Mouse (Mus musculus) hindbrain, embryonic 11.5 days (tissue): Measurements from ENCODE around the gene Tank. TPM values are rescaled to one million over a fixed set of nuclear protein-coding genes. Genes with fewer than 3 reads are reported as not detected.

Source experiments
- ATAC-seq: fragments of 200-750 bp; cut with Nextera tagmentation; 2 replicates; pipeline ENCODE4 v1.8.0; 2017; ENCODE audit warnings: mild to moderate bottlenecking, moderate TSS enrichment, moderate library complexity; ENCODE audit not compliant: low FRiP score
- DNase-seq: peaks from one replicate; pipeline ENCODE4 v3.0.0-alpha.2; 2015; ENCODE audit warnings: low spot score
- H3K27ac ChIP-seq: fragments of 300-500 bp; sonication (generic); 2 replicates; pipeline ENCODE4 v1.5.1; 2014; ENCODE audit warnings: mild to moderate bottlenecking, low read depth, low read length
- H3K27me3 ChIP-seq: fragments of 300-500 bp; sonication (generic); 2 replicates; pipeline ENCODE4 v1.6.1; 2014; ENCODE audit warnings: mild to moderate bottlenecking, low read length, moderate library complexity, mixed read lengths; ENCODE audit not compliant: control insufficient read depth, insufficient read depth
- H3K36me3 ChIP-seq: fragments of 300-500 bp; sonication (generic); 2 replicates; pipeline ENCODE4 v1.6.1; 2014; ENCODE audit warnings: mild to moderate bottlenecking, low read length, moderate library complexity, mixed read lengths; ENCODE audit not compliant: control insufficient read depth, insufficient read depth
- H3K4me1 ChIP-seq: fragments of 300-500 bp; sonication (generic); replicated peaks from 2 replicates; pipeline ENCODE4 v1.6.1; 2014; ENCODE audit warnings: low read length, mixed read lengths; ENCODE audit not compliant: control insufficient read depth, insufficient read depth
- H3K4me2 ChIP-seq: fragments of 300-500 bp; sonication (generic); replicated peaks from 2 replicates; pipeline ENCODE4 v1.6.1; 2014; ENCODE audit warnings: mild to moderate bottlenecking, low read depth, low read length
- H3K4me3 ChIP-seq: fragments of 300-500 bp; sonication (generic); 2 replicates; pipeline ENCODE4 v1.5.1; 2014; ENCODE audit warnings: low read depth, low read length
- H3K9ac ChIP-seq: fragments of 300-500 bp; sonication (generic); 2 replicates; pipeline ENCODE4 v1.6.1; 2014; ENCODE audit warnings: low read depth, low read length
- H3K9me3 ChIP-seq: fragments of 300-500 bp; sonication (generic); 2 replicates; pipeline ENCODE4 v1.6.1; 2016; ENCODE audit warnings: low read length; ENCODE audit not compliant: control insufficient read depth
- WGBS: fragments of 180-500 bp; shearing (Covaris S2); extraction: QIAGEN DNeasy Blood & Tissue Kit; methylation state at CpG from one replicate; pipeline ENCODE4 v1.1.7; 2014; 5-methylcytosine and 5-hydroxymethylcytosine counted together
- polyA plus RNA-seq: library from polyadenylated mRNA; unstranded; fragments of >200 nt; fragmentation: Nextera tagmentation; extraction: Ambion mirVana; gene quantifications from 2 replicates; pipeline ENCODE4 v1.2.1, GENCODE M21; 2014

The Tank gene
- polyA plus RNA-seq, 1 experiment from 2014 or later = 35.8 TPM

GRCm38 (mm10) chr2:61623996-61624395 is 45.6 kb downstream of the Tank start:
- Histone ChIP-seq H3K4me2 (no peak overlapping the region), H3K9ac (no peak overlapping the region), H3K27me3 (no peaks in the 10 kb centered on the region), H3K9me3 (no peaks in the 10 kb centered on the region), H3K4me1 (no peaks in the 10 kb centered on the region), H3K27ac (no peak overlapping the region), H3K4me3 (no peak overlapping the region), H3K36me3 (no peaks in the 10 kb centered on the region)
- DNase-seq (no peak), ATAC-seq (no peak)

- Histone ChIP-seq H3K27me3 (no peaks in the 10 kb centered on the region), H3K27ac (no peak overlapping the region), H3K4me1 (no peaks in the 10 kb centered on the region), H3K4me3 (no peak overlapping the region), H3K9ac (no peak overlapping the region), H3K9me3 (no peaks in the 10 kb centered on the region), H3K4me2 (no peak overlapping the region), H3K36me3 (no peaks in the 10 kb centered on the region)
- DNase-seq (no peak), ATAC-seq (no peak)
- WGBS = 71% methylated on average over 3 of the region's 3 CpGs
These were observed 52.6 kb downstream of the Tank start for GRCm38 (mm10) chr2:61630864-61631555.

DNA sequence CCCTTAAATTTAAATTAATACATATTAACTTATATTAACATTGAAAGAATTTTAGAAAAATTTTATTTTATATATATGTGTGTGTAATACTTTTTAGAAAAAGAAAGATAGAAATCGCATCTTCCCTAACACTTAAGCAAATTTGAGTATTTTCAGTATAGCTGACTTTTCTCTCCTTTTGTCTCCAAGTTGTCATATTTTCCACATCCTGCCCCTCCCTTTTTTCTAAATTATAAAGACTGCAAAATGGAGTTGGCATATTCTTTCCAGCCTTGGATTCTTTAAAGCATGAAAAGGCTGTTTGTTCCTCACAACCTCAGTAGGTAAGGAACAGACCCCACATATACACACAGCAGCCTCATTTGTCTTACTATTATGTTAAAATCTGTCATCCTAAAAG is 56.7 kb downstream of the Tank start:
- no peak overlapping the region for H3K4me2 ChIP-seq
- no peak for ATAC-seq
- H3K27me3 ChIP-seq = no peaks in the 10 kb centered on the region
- no peak overlapping the region for H3K9ac ChIP-seq
- no peak overlapping the region for H3K4me3 ChIP-seq
- H3K9me3 ChIP-seq = no peaks in the 10 kb centered on the region
- H3K36me3 ChIP-seq = no peaks in the 10 kb centered on the region
- no peak for DNase-seq
- no peak overlapping the region for H3K27ac ChIP-seq
- WGBS = 92% methylated on average over 1 of the region's 1 CpGs
- H3K4me1 ChIP-seq = no peaks in the 10 kb centered on the region

GRCm38 (mm10) chr2:61638182-61638581 is 59.8 kb downstream of the Tank start:
- WGBS = 81% methylated on average over 6 of the region's 6 CpGs
- Histone ChIP-seq H3K9ac (no peak overlapping the region), H3K4me1 (no peaks in the 10 kb centered on the region), H3K27me3 (no peaks in the 10 kb centered on the region), H3K27ac (no peak overlapping the region), H3K4me2 (no peak overlapping the region), H3K9me3 (no peaks in the 10 kb centered on the region), H3K4me3 (no peak overlapping the region), H3K36me3 (no peaks in the 10 kb centered on the region)
- no peak for ATAC-seq
- no peak for DNase-seq

GRCm38 (mm10) chr2:61642452-61643368 is 64.3 kb downstream of the Tank start:
- H3K4me1 ChIP-seq = no peaks in the 10 kb centered on the region
- no peak overlapping the region for H3K4me2 ChIP-seq
- DNase-seq = peak; percentile 71
- no peak overlapping the region for H3K9ac ChIP-seq
- H3K27ac ChIP-seq = no peak overlapping the region
- peak; percentile 69 for ATAC-seq
- H3K4me3 ChIP-seq = no peak overlapping the region
- 57% methylated on average over 6 of the region's 6 CpGs for WGBS
- no peaks in the 10 kb centered on the region for H3K9me3 ChIP-seq
- H3K36me3 ChIP-seq = no peaks in the 10 kb centered on the region
- no peaks in the 10 kb centered on the region for H3K27me3 ChIP-seq

DNA sequence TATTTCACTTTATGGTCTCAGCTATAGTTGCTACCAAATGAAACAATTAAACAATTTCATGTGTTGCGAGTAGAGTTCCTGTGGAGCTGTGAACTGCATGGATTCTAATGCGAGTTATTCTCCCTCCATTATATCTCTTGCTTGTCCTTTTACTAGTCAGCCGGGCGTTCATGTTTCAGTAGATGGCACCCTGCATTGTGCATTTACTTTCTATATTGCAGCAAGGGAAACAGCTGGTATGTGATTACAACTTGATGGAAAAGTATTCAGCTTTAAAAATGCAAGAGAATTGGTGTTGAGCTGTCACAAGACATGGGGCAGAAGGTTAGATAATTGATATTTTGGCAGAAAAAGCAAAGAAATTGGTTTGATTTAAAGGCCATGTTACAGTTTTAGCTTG is 72.8 kb downstream of the Tank start:
- no peak for DNase-seq
- H3K27me3 ChIP-seq = no peaks in the 10 kb centered on the region
- no peaks in the 10 kb centered on the region for H3K36me3 ChIP-seq
- WGBS = 84% methylated on average over 4 of the region's 4 CpGs
- H3K9me3 ChIP-seq = no peaks in the 10 kb centered on the region
- H3K4me2 ChIP-seq = no peak overlapping the region
- no peak overlapping the region for H3K4me3 ChIP-seq
- H3K9ac ChIP-seq = no peak overlapping the region
- no peak for ATAC-seq
- H3K27ac ChIP-seq = no peak overlapping the region
- no peaks in the 10 kb centered on the region; the same call in 1 of the 2 replicates for H3K4me1 ChIP-seq

- Histone ChIP-seq H3K27ac (no peak overlapping the region), H3K4me3 (no peak overlapping the region), H3K27me3 (no peaks in the 10 kb centered on the region), H3K4me1 (no peaks in the 10 kb centered on the region; the same call in 1 of the 2 replicates), H3K9ac (no peak overlapping the region), H3K36me3 (no peaks in the 10 kb centered on the region), H3K4me2 (no peak overlapping the region), H3K9me3 (no peaks in the 10 kb centered on the region)
- 87% methylated on average over 3 of the region's 3 CpGs for WGBS
- DNase-seq (no peak), ATAC-seq (no peak)
These were observed 73.3 kb downstream of the Tank start for GRCm38 (mm10) chr2:61651640-61652039.

DNA sequence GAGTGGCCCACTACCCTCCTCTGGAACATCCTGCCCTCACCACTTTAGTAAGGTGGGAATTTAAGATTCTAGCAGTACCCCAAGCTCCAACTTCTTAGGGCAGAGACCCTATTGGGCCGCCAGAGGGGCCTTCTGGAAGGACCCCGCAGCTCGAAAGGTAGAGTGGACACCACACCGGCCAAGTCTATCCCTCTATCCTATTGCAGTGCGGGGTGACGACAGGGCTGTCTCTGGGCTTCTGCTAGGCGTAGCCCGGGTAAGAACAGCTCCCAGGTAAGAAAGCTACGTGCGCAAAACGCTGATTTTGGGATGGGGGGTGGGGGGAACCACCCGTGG is 76.6 kb downstream of the Tank start:
- Histone ChIP-seq H3K4me3 (peak overlapping the region; percentile 52), H3K9ac (peak overlapping the region; percentile 59; the same call in 1 of the 2 replicates), H3K9me3 (no peaks in the 10 kb centered on the region), H3K27me3 (no peaks in the 10 kb centered on the region), H3K36me3 (no peaks in the 10 kb centered on the region), H3K27ac (no peak overlapping the region), H3K4me2 (peak overlapping the region; percentile 93), H3K4me1 (no peaks in the 10 kb centered on the region; the same call in 1 of the 2 replicates)
- DNase-seq (no peak), ATAC-seq (peak; percentile 28)
- WGBS = 9% methylated on average over 12 of the region's 12 CpGs
